Mouse (Mus musculus) subcutaneous adipose tissue, adult 2 months (tissue): ENCODE results near the gene Olfr63. TPM values are rescaled to one million over a fixed set of nuclear protein-coding genes. Genes with fewer than 3 reads are reported as not detected.

Experiments
- polyA plus RNA-seq: library from polyadenylated mRNA; depleted of rRNA; stranded (reverse); fragments of >200 nt; gene quantifications from 2 replicates; pipeline ENCODE4 v1.2.3, GENCODE M21; 2012; ENCODE audit warnings: low replicate concordance; rRNA removed

The Olfr63 gene
- polyA plus RNA-seq = not detected in 2 replicates

GRCm38 (mm10) chr17:33264376-33264775 is at the start of gene Olfr63:
Olfr63 (plus strand) TSS chr17:33264676.

GRCm38 (mm10) chr17:33221590-33221989 is 42.9 kb upstream of the Olfr63 start, which contains the start of gene Olfr1564:
Olfr1564 (minus strand) TSS chr17:33221690.

DNA sequence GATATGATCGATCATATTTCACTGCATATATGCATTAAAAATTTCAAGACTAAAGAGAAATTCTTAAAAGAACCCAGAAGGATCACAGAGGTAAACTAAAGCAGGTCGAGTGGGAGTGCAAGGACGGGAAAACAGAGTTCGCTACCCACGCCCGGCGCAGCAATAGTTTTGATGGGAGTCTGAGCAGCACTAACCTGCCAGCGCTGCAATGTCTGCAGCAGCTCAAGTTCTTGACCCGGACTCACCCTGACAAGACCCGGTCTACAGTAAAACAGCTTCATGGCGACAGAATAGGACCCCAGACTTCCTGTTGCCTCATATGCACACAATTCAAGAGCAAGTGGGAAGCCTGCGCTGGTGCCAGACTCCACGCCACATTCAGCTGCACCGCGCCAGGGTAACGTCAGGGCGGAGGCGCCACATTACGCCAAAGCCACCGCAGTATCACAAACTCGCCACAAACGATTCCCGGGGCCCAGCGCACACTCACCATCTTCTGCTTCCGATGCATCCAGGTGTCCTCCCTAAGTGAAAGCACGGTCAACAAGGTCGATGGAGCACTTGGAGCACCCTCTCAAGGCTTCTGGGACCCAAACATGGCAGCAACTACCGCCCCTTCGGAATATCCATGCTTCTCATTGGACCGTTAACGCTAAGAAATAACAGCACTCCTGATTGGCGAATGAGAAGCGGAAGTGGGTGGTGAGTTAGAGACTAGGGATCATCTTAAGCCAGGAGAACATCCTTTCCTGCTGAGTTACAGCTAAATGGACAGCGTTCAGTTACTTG is 9.8 kb upstream of the Olfr63 start, which contains the start of gene Zfp955a:
Zfp955a (minus strand) TSS at position 616 of the 789 bp plus-strand sequence.

DNA sequence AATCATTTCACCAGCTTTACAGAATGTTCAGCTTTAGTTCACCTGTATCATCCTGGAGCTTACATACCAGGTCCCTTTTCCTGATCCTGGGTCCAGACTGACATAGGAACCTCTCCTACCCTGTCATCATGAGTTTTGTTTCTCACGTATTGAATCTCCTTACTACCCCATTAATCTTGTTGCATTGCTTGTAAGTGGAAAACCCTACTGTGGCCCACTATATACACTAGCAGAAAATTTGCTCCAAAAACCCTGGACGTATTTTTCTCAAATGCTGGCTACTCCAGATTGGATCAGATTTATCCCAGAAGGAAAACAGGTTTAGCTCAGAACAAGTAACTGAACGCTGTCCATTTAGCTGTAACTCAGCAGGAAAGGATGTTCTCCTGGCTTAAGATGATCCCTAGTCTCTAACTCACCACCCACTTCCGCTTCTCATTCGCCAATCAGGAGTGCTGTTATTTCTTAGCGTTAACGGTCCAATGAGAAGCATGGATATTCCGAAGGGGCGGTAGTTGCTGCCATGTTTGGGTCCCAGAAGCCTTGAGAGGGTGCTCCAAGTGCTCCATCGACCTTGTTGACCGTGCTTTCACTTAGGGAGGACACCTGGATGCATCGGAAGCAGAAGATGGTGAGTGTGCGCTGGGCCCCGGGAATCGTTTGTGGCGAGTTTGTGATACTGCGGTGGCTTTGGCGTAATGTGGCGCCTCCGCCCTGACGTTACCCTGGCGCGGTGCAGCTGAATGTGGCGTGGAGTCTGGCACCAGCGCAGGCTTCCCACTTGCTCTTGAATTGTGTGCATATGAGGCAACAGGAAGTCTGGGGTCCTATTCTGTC is 24.8 kb downstream of the Olfr63 start, which contains the start of gene Zfp955b:
Zfp955b (plus strand) TSS at position 506 of the 837 bp plus-strand sequence.

Other genes with a start within 250 kb of the Olfr63 start
- gene Zfp763, start 231.3 kb upstream of the Olfr63 start, polyA plus RNA-seq = 1.3 and 1.8 TPM in 2 replicates
- gene 4921501E09Rik, start 196.6 kb upstream of the Olfr63 start, polyA plus RNA-seq = not detected in 2 replicates
- 1.2 and 2.5 TPM in 2 replicates for gene Zfp563, start 175.4 kb upstream of the Olfr63 start, polyA plus RNA-seq
- not detected in 2 replicates for gene Morc2b, start 125.0 kb upstream of the Olfr63 start, polyA plus RNA-seq
- not detected in 2 replicates for gene Olfr55, start 96.2 kb upstream of the Olfr63 start, polyA plus RNA-seq
- gene Olfr239, start 73.4 kb upstream of the Olfr63 start, polyA plus RNA-seq = not detected in 2 replicates
- gene Olfr1564, start 43.0 kb upstream of the Olfr63 start, polyA plus RNA-seq = 0.26 TPM in 1 of 2 replicates, not detected in the other
- 1.1 and 1.9 TPM in 2 replicates for gene Zfp955a, start 9.5 kb upstream of the Olfr63 start, polyA plus RNA-seq
- gene Zfp955b, start 24.9 kb downstream of the Olfr63 start, polyA plus RNA-seq = 1.8 and 2.9 TPM in 2 replicates
- gene Zfp81, start 94.2 kb downstream of the Olfr63 start, polyA plus RNA-seq = 1.1 and 2.9 TPM in 2 replicates
- gene Zfp101, start 130.0 kb downstream of the Olfr63 start, polyA plus RNA-seq = 1.8 and 2.9 TPM in 2 replicates
- 0.39 and 0.52 TPM in 2 replicates for gene Actl9, start 168.2 kb downstream of the Olfr63 start, polyA plus RNA-seq